Mouse (Mus musculus): Measurements from ENCODE around the gene Cel. TPM values are rescaled to one million over a fixed set of nuclear protein-coding genes. Genes with fewer than 3 reads are reported as not detected.

The Cel gene
- total RNA-seq (2012; rRNA removed): not detected in 2 replicates
- polyA plus RNA-seq (2012; ENCODE audit: insufficient read depth in 1 of 2, insufficient read length in 2 of 2, low read depth in 1 of 2, low replicate concordance in 2 of 2, missing spikeins in 1 of 2): not detected

- TF ChIP-seq TBP (IDR thresholded peaks at IDR 0.05; ENCODE audit: low read depth, low read length): no peak
- no peak for TF ChIP-seq POLR2A (IDR thresholded peaks at IDR 0.05; ENCODE audit: control insufficient read depth in 1 of 2, insufficient read depth in 1 of 2, low read depth in 1 of 2, low read length in 2 of 2, poor library complexity in 1 of 2)
- no peak for TF ChIP-seq MYB (IDR thresholded peaks at IDR 0.05; ENCODE audit: low read depth, low read length)
- TF ChIP-seq CTCF (IDR thresholded peaks at IDR 0.05 in 2 of 3, conservative IDR thresholded peaks at IDR 0.05 in 1 of 3; ENCODE audit: control insufficient read depth in 1 of 3, insufficient read depth in 1 of 3, low read depth in 2 of 3, low read length in 3 of 3, poor library complexity in 1 of 3, severe bottlenecking in 1 of 3): no peak
- no peak for TF ChIP-seq HCFC1 (IDR thresholded peaks at IDR 0.05; ENCODE audit: low read depth, low read length)
- no peak for TF ChIP-seq CHD2 (IDR thresholded peaks at IDR 0.05; ENCODE audit: low read length)
- no peak for TF ChIP-seq POLR2AphosphoS5 (IDR thresholded peaks at IDR 0.05; ENCODE audit: borderline replicate concordance, low read depth, low read length)
- no peak for TF ChIP-seq NRF1 (IDR thresholded peaks at IDR 0.05; ENCODE audit: insufficient read depth, low read depth, low read length, poor library complexity, severe bottlenecking)
- no peak for TF ChIP-seq RCOR1 (IDR thresholded peaks at IDR 0.05; ENCODE audit: low read depth, low read length)
- no peak for TF ChIP-seq SMC3 (IDR thresholded peaks at IDR 0.05; ENCODE audit: low read depth, low read length)
- TF ChIP-seq MAFK (IDR thresholded peaks at IDR 0.05; ENCODE audit: borderline replicate concordance, low read depth, low read length): no peak
- no peak for TF ChIP-seq RAD21 (IDR thresholded peaks at IDR 0.05; ENCODE audit: low read depth, low read length)
- H3K36me3 ChIP-seq (ENCODE audit: control insufficient read depth in 1 of 2, insufficient read depth in 2 of 2, low read length in 2 of 2): no peaks in the 10 kb centered on the region
- H3K27ac ChIP-seq (ENCODE audit: control insufficient read depth, low read depth, low read length): no peak within 1 kb of the TSS
- DNase-seq (ENCODE audit: low read depth, low spot score): no peak
- H3K27me3 ChIP-seq (ENCODE audit: control insufficient read depth in 1 of 2, insufficient read depth in 2 of 2, low read length in 2 of 2): no peaks in the 10 kb centered on the region
- no peak within 1 kb of the TSS for H3K4me3 ChIP-seq (ENCODE audit: control insufficient read depth in 1 of 2, insufficient read depth in 1 of 2, low read depth in 2 of 2, low read length in 2 of 2)
- no peaks in the 10 kb centered on the region for H3K79me2 ChIP-seq (ENCODE audit: control insufficient read depth, insufficient read depth, low read length, poor library complexity)
- H3K9me3 ChIP-seq (replicated peaks; ENCODE audit: insufficient read depth, low read length): no peaks in the 10 kb centered on the region
- H3K9ac ChIP-seq (ENCODE audit: control insufficient read depth, low read depth, low read length, poor library complexity, severe bottlenecking): no peak within 1 kb of the TSS
- no peaks in the 10 kb centered on the region for H3K4me1 ChIP-seq (ENCODE audit: control insufficient read depth in 1 of 2, insufficient read depth in 2 of 2, low read length in 2 of 2)
These were observed at the start of gene Cel for GRCm38 (mm10) chr2:28563303-28563702. Gene Cel, minus strand, starts transcription at chr2:28563403.

- Histone ChIP-seq H3K4me3 (ENCODE audit: control insufficient read depth in 1 of 2, insufficient read depth in 1 of 2, low read depth in 2 of 2, low read length in 2 of 2) (no peak overlapping the region), H3K27ac (ENCODE audit: control insufficient read depth, low read depth, low read length) (no peak overlapping the region), H3K36me3 (ENCODE audit: control insufficient read depth in 1 of 2, insufficient read depth in 2 of 2, low read length in 2 of 2) (peaks cover 24 to 44% of the 10 kb centered on the region in 2 experiments), H3K4me1 (ENCODE audit: control insufficient read depth in 1 of 2, insufficient read depth in 2 of 2, low read length in 2 of 2) (peaks cover 0 to 38% of the 10 kb centered on the region in 2 experiments; a peak in 3 of 4 replicates), H3K9ac (ENCODE audit: control insufficient read depth, low read depth, low read length, poor library complexity, severe bottlenecking) (no peak overlapping the region), H3K27me3 (ENCODE audit: control insufficient read depth in 1 of 2, insufficient read depth in 2 of 2, low read length in 2 of 2) (no peaks in the 10 kb centered on the region), H3K79me2 (ENCODE audit: control insufficient read depth, insufficient read depth, low read length, poor library complexity) (peaks cover 12% of the 10 kb centered on the region), H3K9me3 (replicated peaks; ENCODE audit: insufficient read depth, low read length) (no peaks in the 10 kb centered on the region)
- TF ChIP-seq POLR2AphosphoS5 (IDR thresholded peaks at IDR 0.05; ENCODE audit: borderline replicate concordance, low read depth, low read length) (no peak), BHLHE40 (IDR thresholded peaks at IDR 0.05; ENCODE audit: borderline replicate concordance, low read depth, low read length) (no peak), ZKSCAN1 (IDR thresholded peaks at IDR 0.05; ENCODE audit: low read depth, low read length) (no peak), RAD21 (IDR thresholded peaks at IDR 0.05; ENCODE audit: low read depth, low read length) (no peak), GABPA (IDR thresholded peaks at IDR 0.05; ENCODE audit: low read depth, low read length) (no peak), ETS1 (IDR thresholded peaks at IDR 0.05; ENCODE audit: low read depth, low read length) (no peak), JUND (IDR thresholded peaks at IDR 0.05; ENCODE audit: low read depth, low read length) (no peak), GATA1 (IDR thresholded peaks at IDR 0.05; ENCODE audit: low read depth, low read length) (no peak), EP300 (IDR thresholded peaks at IDR 0.05; ENCODE audit: low read depth in 1 of 2, low read length in 2 of 2) (no peak), NRF1 (IDR thresholded peaks at IDR 0.05; ENCODE audit: insufficient read depth, low read depth, low read length, poor library complexity, severe bottlenecking) (no peak), ZMIZ1 (IDR thresholded peaks at IDR 0.05; ENCODE audit: low read depth, low read length) (no peak), MEF2A (IDR thresholded peaks at IDR 0.05; ENCODE audit: extremely low read depth, insufficient replicate concordance, low read depth, low read length, poor library complexity, severe bottlenecking) (no peak)
- DNase-seq (ENCODE audit: low read depth, low spot score): peak; percentile 57
These were observed 49.3 kb upstream of the Cel start for GRCm38 (mm10) chr2:28612436-28613063.
